Mouse (Mus musculus) hindbrain, embryonic 16.5 days (tissue): ENCODE results near the gene Rrp1. TPM values are rescaled to one million over a fixed set of nuclear protein-coding genes. Genes with fewer than 3 reads are reported as not detected.

Experiments used
- ATAC-seq: fragments of 200-750 bp; cut with Nextera tagmentation; 2 replicates; pipeline ENCODE4 v1.8.0; 2017; ENCODE audit warnings: moderate TSS enrichment, moderate library complexity
- H3K27ac ChIP-seq: fragments of 300-500 bp; sonication (generic); 2 replicates; pipeline ENCODE4 v1.5.1; 2014; ENCODE audit warnings: low read depth, mild to moderate bottlenecking, control low read depth, low read length, moderate library complexity
- H3K27me3 ChIP-seq: fragments of 300-500 bp; sonication (generic); replicated peaks from 2 replicates; pipeline ENCODE4 v1.6.1; 2014; ENCODE audit warnings: low read length; ENCODE audit not compliant: control insufficient read depth, insufficient read depth
- H3K36me3 ChIP-seq: fragments of 300-500 bp; sonication (generic); 2 replicates; pipeline ENCODE4 v1.6.1; 2014; ENCODE audit warnings: mild to moderate bottlenecking, low read length, moderate library complexity, mixed read lengths; ENCODE audit not compliant: control insufficient read depth, insufficient read depth
- H3K4me1 ChIP-seq: fragments of 300-500 bp; sonication (generic); 2 replicates; pipeline ENCODE4 v1.6.1; 2014; ENCODE audit warnings: low read depth, low read length; ENCODE audit not compliant: control insufficient read depth, insufficient read depth
- H3K4me2 ChIP-seq: fragments of 300-500 bp; sonication (generic); 2 replicates; pipeline ENCODE4 v1.6.1; 2014; ENCODE audit warnings: mild to moderate bottlenecking, low read length, control low read depth, moderate library complexity
- H3K4me3 ChIP-seq: fragments of 300-500 bp; sonication (generic); 2 replicates; pipeline ENCODE4 v1.5.1; 2014; ENCODE audit warnings: mild to moderate bottlenecking, low read length, control low read depth, moderate library complexity
- H3K9ac ChIP-seq: fragments of 300-500 bp; sonication (generic); 2 replicates; pipeline ENCODE4 v1.6.1; 2014; ENCODE audit warnings: low read depth, mild to moderate bottlenecking, control low read depth, low read length, moderate library complexity
- H3K9me3 ChIP-seq: fragments of 300-500 bp; sonication (generic); 2 replicates; pipeline ENCODE4 v1.6.1; 2014; ENCODE audit warnings: mild to moderate bottlenecking, low read length, moderate library complexity; ENCODE audit not compliant: control insufficient read depth
- WGBS: fragments of 180-500 bp; shearing (Covaris S2); extraction: QIAGEN DNeasy Blood & Tissue Kit; methylation state at CpG from one replicate; pipeline ENCODE4 v1.1.7; 2014; 5-methylcytosine and 5-hydroxymethylcytosine counted together
- polyA plus RNA-seq: library from polyadenylated mRNA; unstranded; fragments of >200 nt; fragmentation: Nextera tagmentation; extraction: Ambion mirVana; gene quantifications from 2 replicates; pipeline ENCODE4 v1.2.1, GENCODE M21; 2015

Gene Rrp1
- polyA plus RNA-seq, 1 experiment from 2014 or later: 440 TPM

- peak overlapping the region; percentile 59 for H3K27ac ChIP-seq
- H3K9ac ChIP-seq: peak overlapping the region; percentile 33
- H3K27me3 ChIP-seq: peaks cover 9% of the 10 kb centered on the region
- no peaks in the 10 kb centered on the region for H3K9me3 ChIP-seq
- H3K4me3 ChIP-seq: peak overlapping the region; percentile 2; the same call in 1 of the 2 replicates
- peak overlapping the region; percentile 48 for H3K4me2 ChIP-seq
- peak; percentile 91 for ATAC-seq
- H3K4me1 ChIP-seq: peaks cover 14% of the 10 kb centered on the region
- WGBS: 3% methylated on average over 17 of the region's 17 CpGs
- H3K36me3 ChIP-seq: peaks cover 2% of the 10 kb centered on the region; the same call in 1 of the 2 replicates
Observed at GRCm38 (mm10) chr10:78395819-78396624, 16.8 kb downstream of the Rrp1 start.

- H3K36me3 ChIP-seq: 0 out of 2 replicates have a peak, but pooled peaks cover 2% of the 10 kb centered on the region
- H3K4me1 ChIP-seq: peaks cover 14% of the 10 kb centered on the region
- no peaks in the 10 kb centered on the region for H3K9me3 ChIP-seq
- peaks cover 13% of the 10 kb centered on the region for H3K27me3 ChIP-seq
- H3K4me3 ChIP-seq: no peak overlapping the region
- peak overlapping the region; percentile 33 for H3K9ac ChIP-seq
- H3K27ac ChIP-seq: no peak overlapping the region; the same call in 1 of the 2 replicates
- no peak overlapping the region for H3K4me2 ChIP-seq
- ATAC-seq: peak; percentile 2; the same call in 1 of the 2 replicates
- WGBS: 78% methylated on average over 3 of the region's 3 CpGs
Observed at GRCm38 (mm10) chr10:78395377-78395776, 17.5 kb downstream of the Rrp1 start.

- 1% methylated on average over 18 of the region's 18 CpGs for WGBS
- Histone ChIP-seq H3K9me3 (no peaks in the 10 kb centered on the region), H3K27me3 (peaks cover 15% of the 10 kb centered on the region), H3K4me3 (no peak overlapping the region), H3K36me3 (no peaks in the 10 kb centered on the region), H3K27ac (no peak overlapping the region), H3K9ac (no peak overlapping the region), H3K4me1 (peaks cover 12% of the 10 kb centered on the region), H3K4me2 (peak overlapping the region; percentile 25; the same call in 1 of the 2 replicates)
- no peak for ATAC-seq
Observed at GRCm38 (mm10) chr10:78392072-78392471, 20.8 kb downstream of the Rrp1 start.

- Histone ChIP-seq H3K4me2 (no peak overlapping the region), H3K9ac (no peak overlapping the region), H3K4me3 (no peak overlapping the region), H3K36me3 (no peaks in the 10 kb centered on the region), H3K4me1 (peaks cover 6% of the 10 kb centered on the region), H3K27ac (no peak overlapping the region), H3K27me3 (peaks cover 15% of the 10 kb centered on the region), H3K9me3 (no peaks in the 10 kb centered on the region)
- ATAC-seq: no peak
- WGBS: 10% methylated on average over 4 of the region's 4 CpGs
Observed at GRCm38 (mm10) chr10:78390982-78391470, 21.8 kb downstream of the Rrp1 start.

- no peak overlapping the region for H3K4me2 ChIP-seq
- peak; percentile 81 for ATAC-seq
- H3K4me3 ChIP-seq: no peak overlapping the region
- peaks cover 15% of the 10 kb centered on the region for H3K27me3 ChIP-seq
- H3K4me1 ChIP-seq: no peaks in the 10 kb centered on the region; the same call in 1 of the 2 replicates
- H3K9ac ChIP-seq: no peak overlapping the region
- H3K9me3 ChIP-seq: no peaks in the 10 kb centered on the region
- 56% methylated on average over 17 of the region's 20 CpGs for WGBS
- H3K36me3 ChIP-seq: no peaks in the 10 kb centered on the region
- H3K27ac ChIP-seq: peak overlapping the region; percentile 20; the same call in 1 of the 2 replicates
Observed at GRCm38 (mm10) chr10:78388216-78388980, 24.4 kb downstream of the Rrp1 start.

GRCm38 (mm10) chr10:78385520-78385919, 27.3 kb downstream of the Rrp1 start:
- no peaks in the 10 kb centered on the region for H3K4me1 ChIP-seq
- ATAC-seq: no peak
- no peak overlapping the region for H3K9ac ChIP-seq
- no peaks in the 10 kb centered on the region for H3K9me3 ChIP-seq
- no peak overlapping the region for H3K27ac ChIP-seq
- H3K4me2 ChIP-seq: no peak overlapping the region
- peaks cover 2% of the 10 kb centered on the region; the same call in 1 of the 2 replicates for H3K27me3 ChIP-seq
- H3K4me3 ChIP-seq: no peak overlapping the region
- H3K36me3 ChIP-seq: no peaks in the 10 kb centered on the region
- WGBS: 58% methylated on average over 5 of the region's 5 CpGs

- H3K9me3 ChIP-seq: no peaks in the 10 kb centered on the region
- no peak overlapping the region for H3K4me3 ChIP-seq
- H3K36me3 ChIP-seq: no peaks in the 10 kb centered on the region
- 78% methylated on average over 3 of the region's 3 CpGs for WGBS
- no peak overlapping the region for H3K4me2 ChIP-seq
- H3K27ac ChIP-seq: no peak overlapping the region
- no peaks in the 10 kb centered on the region for H3K27me3 ChIP-seq
- no peaks in the 10 kb centered on the region for H3K4me1 ChIP-seq
- no peak for ATAC-seq
- no peak overlapping the region for H3K9ac ChIP-seq
Observed at GRCm38 (mm10) chr10:78383567-78383966, 29.3 kb downstream of the Rrp1 start.

- no peaks in the 10 kb centered on the region for H3K36me3 ChIP-seq
- no peak overlapping the region for H3K9ac ChIP-seq
- H3K27ac ChIP-seq: no peak overlapping the region
- no peak overlapping the region for H3K4me3 ChIP-seq
- no peak for ATAC-seq
- no peaks in the 10 kb centered on the region for H3K4me1 ChIP-seq
- 97% methylated on average over 6 of the region's 7 CpGs for WGBS
- no peak overlapping the region for H3K4me2 ChIP-seq
- H3K9me3 ChIP-seq: 0 out of 2 replicates have a peak, but pooled peaks cover 2% of the 10 kb centered on the region
- H3K27me3 ChIP-seq: no peaks in the 10 kb centered on the region
Observed at GRCm38 (mm10) chr10:78378516-78378915, 34.3 kb downstream of the Rrp1 start.
